Mouse (Mus musculus) left cerebral cortex, adult 18-20 months (tissue): ENCODE results near the gene Il7r. TPM values are rescaled to one million over a fixed set of nuclear protein-coding genes. Genes with fewer than 3 reads are reported as not detected.

Experiments
- DNase-seq, 2 experiments: peaks; one replicate each; pipeline ENCODE4 v3.0.0; 2021 to 2022; ENCODE audit warnings: low spot score in 2 of 2, mixed read lengths in 1 of 2
- total RNA-seq, 2 experiments: library from RNA; stranded (reverse); gene quantifications; 2 replicates each; pipeline ENCODE4 v1.2.3; 2021

The Il7r gene
- total RNA-seq, 2 experiments from 2014 or later: 0.23 to 0.42 TPM

DNA sequence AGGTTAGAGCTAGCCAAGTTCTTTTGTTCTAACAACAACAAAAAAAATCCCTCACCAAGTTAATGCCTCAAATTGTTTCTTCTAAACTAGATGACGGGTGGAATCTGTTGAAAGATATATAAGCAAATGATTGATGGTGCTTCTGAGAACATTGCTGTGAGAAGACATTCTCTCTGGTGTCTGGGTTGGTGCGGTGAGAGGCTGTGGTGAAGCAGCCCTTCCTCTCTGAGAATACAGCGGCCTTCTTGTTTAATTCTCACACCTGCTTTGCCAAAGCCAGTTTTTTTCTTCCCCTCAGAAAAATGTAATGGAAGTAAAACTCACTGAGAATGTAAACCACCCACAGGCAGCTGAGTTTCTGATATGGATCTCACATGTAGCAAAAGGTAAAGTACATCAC, 57.8 kb downstream of the Il7r start:
- no peak for DNase-seq

DNA sequence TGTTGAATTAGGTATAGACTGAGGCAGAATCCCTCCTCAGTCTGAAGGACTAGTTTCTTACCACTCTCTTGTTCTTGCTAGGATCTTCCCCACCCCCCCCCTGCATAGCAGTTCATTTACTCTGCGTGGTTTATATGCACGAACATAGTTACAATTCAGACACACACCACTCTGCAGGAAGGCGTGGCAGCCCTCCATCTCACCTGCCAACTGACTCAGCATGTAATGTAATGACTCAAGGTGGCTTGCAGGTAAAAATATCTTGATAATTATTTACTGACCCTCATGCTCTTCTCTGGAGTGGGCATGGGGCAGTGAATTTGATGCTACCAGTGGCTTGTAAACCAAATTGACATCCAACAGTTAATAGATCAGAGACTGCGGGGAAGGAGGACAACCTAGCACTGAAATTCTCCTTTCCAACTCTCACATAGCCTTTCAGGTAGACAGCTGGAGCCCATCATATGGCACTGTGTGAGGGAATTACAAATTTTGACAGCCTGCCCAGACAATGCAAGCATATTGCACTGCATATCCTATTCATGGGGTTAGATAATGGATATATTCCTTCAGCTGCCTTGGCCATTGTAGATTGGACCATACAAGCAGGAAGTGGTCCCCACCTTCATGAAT, 58.8 kb downstream of the Il7r start:
- no peak for DNase-seq

DNA sequence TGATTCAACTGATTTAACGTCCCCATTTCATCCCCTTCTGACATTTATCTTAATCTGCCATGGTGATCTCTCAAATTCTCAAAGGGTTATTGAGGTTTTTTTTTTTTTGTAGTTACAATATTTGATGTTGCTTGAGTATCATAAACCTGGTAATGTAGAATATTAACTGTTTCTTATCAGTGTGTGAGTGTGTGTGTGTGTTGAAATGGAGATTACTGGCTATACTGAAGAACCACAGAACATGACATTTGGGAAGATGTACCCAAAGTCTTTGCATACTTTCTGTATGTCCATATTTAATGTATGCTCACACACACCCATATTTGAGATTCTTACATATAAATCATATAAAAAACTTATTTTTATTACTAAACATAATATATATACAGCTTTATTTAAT, 65.9 kb downstream of the Il7r start:
- no peak for DNase-seq

DNA sequence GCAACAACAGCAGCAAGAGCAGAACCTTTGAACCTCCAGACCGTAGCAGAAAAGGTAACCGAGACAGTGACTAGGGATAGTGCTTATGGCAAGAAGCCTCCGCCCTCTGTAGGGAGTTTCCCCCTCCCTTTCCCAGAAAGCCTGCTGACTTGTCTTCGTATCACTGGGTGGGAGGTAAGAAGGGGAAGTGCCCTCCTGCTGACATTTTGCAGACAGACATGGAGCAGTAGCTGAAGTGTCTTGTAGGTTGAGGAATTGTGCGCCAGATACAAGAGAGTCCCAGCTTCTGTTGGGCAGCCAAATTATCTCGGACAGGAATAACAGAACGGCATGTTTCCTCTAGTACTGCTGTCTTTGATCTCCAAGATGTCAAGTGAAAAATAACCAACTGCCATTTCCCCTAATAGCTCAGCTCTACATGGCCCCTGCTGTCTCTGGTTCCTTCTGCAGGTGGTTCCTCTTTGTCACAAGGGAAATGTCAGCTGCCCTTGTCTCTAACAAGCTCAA, 66.4 kb downstream of the Il7r start:
- no peak for DNase-seq

Other genes starting within 250 kb of the Il7r start
- gene Ugt3a2, start 194.6 kb downstream of the Il7r start, total RNA-seq: not detected
- 1 to 10 TPM; 1.3 to 1.9 TPM for gene Capsl, start 94.1 kb downstream of the Il7r start, total RNA-seq
- 1 to 10 TPM; 1.3 to 1.6 TPM for gene Spef2, start 218.7 kb upstream of the Il7r start, total RNA-seq